Mouse (Mus musculus): ENCODE results near the gene Adarb1.
A peak's percentile ranks its signal among the peaks of the same experiment; 100 is the strongest.

Adarb1 gene

DNA sequence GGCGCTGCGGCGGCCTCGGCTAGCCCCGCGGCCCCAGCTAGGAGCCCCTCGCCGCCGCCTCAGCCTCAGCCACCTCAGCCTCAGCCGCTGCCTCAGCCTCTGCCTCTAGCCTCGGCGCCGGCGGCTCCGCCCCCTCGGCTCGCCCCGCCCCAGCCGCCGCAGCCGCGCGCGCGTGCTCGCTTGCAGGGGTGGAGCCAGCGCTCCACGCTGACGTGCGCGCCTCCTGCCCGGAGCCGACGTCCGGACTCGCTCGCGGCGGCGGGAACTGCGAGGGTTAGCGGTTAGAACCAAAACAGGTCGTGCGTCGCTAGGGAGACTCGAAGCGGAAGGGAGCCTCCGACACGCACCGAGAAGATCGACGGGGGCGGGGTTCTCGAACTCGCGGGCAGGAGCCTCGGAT lies at the start of gene Adarb1:
Adarb1 (minus strand) TSS at position 133 of the 400 bp plus-strand sequence.
- DNase-seq (ENCODE audit: low read depth): no peak

DNA sequence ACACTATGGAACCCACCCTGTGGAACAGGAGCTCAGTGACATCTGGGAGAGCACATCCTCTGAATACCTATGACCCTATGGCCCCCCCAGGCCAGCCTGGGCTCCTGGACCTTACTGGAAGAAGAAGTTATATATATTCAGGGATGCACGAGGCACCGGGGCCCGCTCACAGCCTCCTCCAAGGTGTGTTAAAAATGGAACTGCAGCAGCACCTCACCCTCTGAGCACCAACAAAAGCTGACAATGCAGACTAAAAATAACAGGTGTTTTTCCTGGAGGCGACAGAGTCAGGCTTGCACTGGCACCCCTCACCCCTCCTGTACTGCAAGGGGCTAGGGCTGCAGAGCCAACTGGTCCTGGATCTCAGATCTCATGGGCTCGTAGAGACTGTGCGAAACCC lies 49.3 kb upstream of the Adarb1 start:
- DNase-seq (ENCODE audit: low read depth): no peak

DNA sequence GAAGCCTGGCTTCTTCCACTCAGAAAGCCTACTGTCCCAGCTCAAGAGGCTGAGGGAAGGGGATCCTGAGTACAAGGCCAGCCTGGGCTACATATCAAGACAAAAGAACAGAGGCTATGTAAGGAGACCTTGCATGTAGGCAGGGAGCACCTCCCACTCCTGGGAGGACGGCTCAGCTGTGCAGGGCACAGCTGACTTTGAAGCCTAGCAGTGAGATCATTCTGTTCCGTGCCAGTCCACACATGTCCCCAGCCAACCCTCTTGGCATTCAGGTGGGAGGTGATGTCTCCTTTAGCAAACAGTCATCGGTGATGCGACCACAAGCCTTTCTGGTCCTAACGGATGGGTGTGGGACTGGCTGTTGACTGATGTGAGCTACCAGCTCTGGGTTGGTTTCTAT lies 47.8 kb upstream of the Adarb1 start:
- DNase-seq (ENCODE audit: low read depth): no peak

DNA sequence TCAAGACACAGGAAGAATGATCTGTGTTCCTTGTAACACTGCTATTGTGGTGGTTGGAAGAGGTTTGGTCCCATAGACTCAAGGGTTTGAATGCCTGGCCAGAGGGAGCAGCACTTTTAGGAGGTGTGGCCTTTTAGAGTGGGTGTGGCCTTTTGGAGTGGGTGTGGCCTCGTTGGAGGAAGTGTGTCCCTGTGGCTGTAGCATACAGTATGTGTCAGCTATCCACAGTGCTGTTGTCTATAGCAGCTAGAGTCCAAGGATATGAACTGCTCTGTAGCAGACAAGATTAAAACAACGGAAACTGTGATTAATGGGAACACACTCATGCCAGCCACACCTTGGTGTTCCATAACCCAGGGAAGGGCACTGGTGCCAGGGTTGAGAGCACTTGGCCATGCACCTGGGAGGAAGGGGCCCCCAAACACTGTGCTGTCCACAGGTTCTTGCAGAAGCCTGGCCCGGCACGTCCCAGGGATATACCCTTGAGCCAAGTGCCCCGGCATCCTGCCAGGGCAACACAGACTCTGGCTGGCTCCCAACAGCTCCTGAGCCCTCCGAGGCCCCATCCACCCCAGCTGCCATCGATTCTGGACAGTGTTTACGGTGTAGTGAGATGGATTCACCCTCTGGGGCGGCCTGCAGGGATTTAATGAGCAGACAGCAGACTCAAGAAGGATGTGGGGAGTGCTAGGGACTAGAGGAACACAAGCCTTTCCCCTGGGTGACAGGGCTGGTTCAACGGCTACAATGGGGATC lies 46.3 kb upstream of the Adarb1 start:
- peak; percentile 14 for DNase-seq (ENCODE audit: low read depth)

DNA sequence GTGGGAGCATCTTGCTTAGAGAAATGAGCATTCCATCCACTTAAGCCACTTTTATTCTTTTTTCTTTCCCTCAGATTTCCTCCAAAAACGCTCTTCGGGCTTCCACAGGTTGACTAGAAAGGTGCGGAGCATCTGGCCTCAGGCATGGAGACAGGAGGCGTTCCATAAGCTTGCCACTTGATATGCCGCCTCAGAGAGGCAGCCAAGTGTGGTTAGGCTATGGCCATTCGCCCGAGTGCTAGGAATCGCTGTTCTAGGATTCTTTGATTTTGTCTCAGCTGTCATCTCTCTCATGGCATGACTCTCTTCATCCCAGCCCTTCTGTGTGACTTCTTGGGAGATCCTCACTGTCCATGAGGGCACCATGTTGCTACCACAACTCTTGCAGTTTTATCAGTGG lies 43.1 kb upstream of the Adarb1 start:
- DNase-seq (ENCODE audit: low read depth): no peak

DNA sequence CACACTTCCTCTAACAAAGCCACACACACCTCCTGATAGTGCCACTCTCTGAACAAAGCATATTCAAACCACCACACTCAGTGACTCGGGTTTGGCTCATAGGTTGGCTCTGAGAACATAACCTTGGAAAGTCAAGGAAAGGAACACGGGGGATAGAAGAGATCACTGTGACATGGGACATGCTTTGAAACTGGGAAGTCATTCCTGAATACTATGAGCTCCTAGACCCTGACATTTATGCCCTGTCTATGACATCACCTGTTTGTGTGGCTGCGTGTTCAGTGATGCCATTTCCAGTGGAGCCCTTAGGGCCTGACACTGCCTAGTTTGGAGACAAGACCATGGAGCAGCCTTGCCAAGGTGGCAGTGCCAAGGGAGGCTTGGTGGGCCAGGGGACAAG lies 39.6 kb upstream of the Adarb1 start:
- no peak for DNase-seq (ENCODE audit: low read depth)

DNA sequence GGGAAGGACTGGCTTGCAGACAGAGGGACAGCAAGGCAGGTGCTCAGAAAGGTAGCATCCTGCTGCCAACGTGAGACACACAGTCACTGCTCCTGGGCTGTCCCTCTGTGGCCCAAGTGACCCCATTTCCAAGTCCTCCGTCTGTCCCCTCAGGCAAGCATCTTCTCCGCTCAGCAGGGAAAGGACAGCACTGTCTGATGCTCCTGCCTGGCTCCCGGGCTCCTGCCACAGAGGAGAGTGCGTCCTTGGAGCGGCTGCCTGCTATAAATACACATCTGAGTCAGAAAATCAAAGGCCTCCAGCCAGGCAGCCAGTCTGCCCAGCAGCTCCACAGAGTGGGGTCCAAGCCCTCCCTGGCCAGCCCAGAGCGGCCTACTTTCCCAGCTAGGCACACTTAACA lies 38.4 kb upstream of the Adarb1 start:
- no peak for DNase-seq (ENCODE audit: low read depth)

DNA sequence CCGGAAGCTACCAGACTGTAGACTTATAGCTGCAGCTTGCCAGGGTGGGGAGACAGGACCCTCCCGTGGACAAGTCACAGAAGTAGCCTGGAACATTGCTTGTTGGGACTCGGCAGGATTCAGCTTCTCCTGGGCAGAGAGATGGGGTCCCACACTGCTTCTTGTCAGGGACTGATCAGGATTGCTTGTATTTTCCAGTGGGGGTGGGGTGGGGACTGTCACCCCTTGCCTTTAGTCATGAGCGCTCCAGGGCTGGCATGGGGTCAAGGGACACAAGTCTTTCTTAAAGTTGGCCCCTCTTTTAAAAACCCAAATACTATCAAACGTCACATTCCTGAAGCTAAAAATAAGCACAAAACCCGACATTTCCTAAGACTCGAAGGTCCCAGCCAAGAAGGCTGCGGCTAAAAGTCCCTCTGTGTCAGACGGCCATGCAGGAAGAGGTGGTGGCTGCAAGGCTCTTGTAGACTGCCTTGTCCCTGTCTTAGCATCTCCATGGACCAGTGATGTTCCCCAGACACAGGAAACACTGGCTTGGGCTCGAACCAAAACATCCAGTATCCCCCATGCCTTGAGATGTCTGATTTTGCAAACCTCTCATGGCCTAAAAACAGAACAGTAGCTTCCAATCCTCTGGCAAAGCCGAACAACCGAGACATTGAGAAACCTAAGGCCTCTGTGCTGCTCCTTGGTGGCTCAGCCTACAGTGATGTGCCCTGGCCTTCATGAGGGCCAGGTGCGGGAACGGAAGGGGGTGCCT lies 37.4 kb upstream of the Adarb1 start:
- DNase-seq (ENCODE audit: low read depth): no peak

DNA sequence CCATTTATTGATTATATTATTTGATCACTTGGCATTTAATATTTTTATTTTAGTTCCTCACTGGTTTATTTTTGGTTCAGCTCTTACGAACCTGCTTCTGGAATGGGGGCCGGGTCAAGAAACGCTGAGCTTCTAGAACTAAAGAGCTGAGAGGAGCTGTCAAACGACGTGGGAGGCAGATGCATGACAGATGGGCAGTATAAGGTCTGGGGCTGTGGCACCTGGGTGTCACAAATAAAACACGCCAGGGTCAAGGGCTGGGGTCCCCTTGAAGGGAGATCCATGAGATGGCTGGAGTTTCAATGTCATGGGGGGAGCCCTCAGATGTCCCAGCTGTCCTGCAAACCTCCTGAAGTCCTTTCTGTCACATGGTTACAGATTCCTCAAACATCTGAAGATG lies 36.7 kb upstream of the Adarb1 start:
- DNase-seq (ENCODE audit: low read depth): no peak

DNA sequence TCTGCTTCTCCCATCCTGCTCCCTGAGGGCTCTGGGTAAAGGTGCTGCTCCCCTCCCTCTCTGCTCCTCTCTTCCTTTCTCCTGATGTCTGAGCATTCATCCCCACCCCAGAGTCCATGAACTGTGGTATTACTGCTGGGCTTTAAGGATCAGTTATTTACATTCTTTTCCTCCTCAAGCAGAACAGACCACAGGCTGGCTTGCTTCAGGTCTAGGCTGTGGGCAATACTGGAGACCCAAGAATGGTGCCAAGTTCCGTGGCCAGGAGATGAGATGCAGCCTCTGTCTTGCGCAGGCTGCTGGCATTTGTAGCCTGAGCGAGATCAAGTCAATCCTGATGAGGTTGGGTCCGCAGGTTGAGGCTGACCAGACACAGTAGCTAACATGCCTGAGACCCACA lies 33.8 kb upstream of the Adarb1 start:
- DNase-seq (ENCODE audit: low read depth): no peak

DNA sequence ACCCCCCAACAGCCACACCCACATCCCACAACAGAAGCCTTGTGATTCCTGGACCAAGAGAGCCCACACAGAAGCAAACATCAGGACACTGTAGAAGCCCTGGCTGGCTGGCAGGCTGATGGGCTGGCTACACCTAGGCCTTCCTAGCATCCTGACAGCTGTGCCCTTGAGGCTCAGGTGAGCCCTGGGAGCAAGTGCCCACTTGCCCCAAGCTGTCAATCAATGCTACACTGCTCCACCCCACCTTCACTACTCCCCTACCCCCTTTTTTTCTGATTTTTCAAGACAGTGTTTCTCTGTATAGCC lies 32.0 kb upstream of the Adarb1 start:
- DNase-seq (ENCODE audit: low read depth): no peak

DNA sequence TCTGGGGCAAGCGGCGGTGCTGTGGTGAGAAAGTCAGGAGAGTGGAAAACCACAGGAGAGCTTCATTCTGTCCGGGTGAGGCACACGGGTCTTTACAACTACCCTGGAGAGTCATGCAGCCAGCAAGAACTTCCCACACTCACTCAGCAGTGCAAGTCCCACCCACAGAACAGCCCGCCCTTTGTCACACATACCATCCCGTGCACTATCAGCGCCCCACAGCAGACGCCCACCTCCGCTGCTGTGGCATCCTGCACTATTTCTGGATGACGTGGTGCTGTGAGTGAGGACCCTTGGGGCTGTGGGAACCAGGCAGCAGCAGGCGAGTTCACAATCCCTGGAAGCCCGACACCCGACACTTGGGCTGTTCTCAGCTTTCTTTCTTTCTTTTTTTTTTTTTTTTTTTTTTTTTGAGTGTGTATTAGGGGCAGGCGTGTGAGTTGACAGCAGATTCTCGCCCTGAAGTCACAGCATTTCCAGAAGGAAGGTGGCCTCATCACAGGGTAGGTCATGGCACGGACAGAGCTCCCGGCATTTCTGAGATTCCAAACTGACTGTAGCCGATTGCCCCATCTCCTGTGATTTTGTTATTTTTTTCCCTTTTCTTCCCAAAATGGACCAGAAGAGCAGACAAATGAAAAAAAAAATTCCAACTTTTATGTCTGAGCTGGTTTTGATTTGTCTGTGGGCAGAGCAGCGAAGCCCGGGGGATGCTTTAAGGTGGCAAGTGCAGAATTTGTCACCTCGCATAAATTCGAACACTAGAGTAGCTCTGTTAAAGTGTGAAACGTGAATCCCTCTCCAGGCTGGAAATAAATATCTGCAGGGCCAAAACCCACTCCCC lies 31.5 kb upstream of the Adarb1 start:
- no peak for DNase-seq (ENCODE audit: low read depth)

DNA sequence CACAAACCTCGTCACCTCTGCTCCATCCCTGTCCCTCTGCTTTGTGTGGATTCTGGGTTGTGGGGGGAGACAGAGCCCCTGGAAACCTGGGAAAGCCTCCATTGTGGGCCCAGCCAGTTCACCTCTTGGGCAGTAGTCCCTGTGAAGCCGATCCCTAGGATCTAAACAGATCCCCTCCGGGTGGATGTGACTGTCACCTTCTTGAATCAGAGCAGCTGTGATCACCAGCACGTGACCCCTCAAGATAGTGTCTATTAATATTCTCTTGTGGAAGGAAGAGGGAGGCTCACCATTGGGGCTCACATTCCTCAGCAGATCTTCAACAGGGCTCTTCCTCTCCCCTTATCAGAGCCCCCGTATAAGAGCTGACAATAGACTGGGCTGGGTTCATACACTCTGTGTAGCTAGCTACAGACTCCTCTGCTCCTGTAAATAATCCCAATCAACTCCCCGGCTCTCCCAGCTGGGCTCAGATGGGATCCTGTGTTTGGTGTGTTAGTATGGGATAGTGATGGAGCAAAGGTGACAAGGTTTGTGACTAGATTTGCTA lies 30.7 kb upstream of the Adarb1 start:
- DNase-seq (ENCODE audit: low read depth): no peak

DNA sequence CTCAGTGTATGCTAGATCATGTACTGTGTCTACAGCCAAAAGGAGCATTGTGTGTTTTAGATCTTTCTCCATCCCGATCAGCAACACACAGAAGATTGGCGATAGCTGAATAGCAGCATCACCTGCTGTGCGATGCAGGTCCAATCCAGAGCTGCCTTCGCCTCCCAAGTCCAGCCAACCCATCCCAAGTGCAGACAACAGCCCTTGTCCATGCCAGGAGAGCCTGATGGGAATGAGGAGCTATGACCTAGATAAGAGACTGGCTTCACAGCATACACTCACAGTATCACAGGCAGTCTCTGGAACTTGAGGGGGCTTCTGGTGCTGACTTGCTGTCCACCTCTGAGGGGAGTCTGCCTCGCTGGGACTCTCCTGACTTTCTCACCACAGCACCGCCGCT lies 30.1 kb upstream of the Adarb1 start:
- no peak for DNase-seq (ENCODE audit: low read depth)

DNA sequence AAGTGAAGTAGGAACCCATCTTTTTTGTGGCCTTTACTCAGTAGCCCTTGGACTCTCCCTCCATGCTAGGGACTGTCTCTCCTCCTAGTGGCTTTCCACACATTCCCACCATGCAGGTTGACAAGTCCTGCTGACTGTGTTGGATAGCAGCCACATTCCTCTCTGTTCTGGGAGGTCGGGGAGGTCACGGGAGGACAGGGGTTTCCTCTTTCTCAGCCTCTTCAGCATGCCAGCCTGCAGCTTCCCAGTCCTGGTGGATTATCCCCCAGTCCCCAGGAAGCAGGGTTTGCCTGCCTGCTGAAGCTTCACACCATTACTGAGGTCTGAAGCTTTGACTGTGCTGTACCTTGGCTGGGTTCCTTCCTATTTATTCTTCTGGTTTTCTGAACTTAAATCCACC lies 29.7 kb upstream of the Adarb1 start:
- DNase-seq (ENCODE audit: low read depth): no peak

DNA sequence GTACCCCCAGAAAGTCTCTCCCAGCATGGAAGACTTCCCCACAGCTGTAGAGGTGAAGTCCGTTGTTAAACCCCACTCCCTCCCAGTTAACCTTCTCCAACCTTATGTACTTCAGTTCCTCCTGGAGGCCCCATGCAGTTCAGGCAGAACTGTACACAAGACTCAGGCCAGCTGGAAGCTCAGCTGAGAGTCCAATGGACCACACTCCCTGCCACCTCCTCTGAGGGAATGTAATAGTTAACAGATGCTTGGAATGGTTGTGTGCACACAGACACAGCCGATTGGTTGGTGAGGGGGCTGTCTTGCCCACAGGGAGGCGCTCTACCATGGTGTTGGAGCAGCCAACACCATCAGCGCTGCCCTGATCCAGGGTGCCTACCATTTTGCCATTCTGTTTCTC lies 24.2 kb upstream of the Adarb1 start:
- no peak for DNase-seq (ENCODE audit: low read depth)

DNA sequence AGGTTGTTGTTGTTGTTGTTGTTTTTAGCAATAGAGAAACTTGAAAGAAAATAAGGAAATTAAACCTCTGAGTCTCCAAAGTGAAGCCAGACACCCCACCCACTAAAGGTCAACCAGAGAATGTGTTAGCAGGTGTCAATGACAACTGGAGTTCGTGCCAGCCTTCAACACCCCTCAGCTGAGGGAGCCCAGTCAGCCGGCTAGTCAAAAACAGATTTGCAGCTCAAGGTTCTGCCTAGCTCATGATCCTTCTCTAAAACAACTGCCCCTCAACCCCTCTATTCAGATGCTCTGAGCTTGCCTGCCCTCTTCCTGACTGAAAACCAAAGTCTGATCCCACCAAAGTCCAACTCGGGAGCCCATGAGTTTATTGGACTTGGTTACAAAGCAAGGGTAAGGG lies 23.7 kb upstream of the Adarb1 start:
- DNase-seq (ENCODE audit: low read depth): no peak

DNA sequence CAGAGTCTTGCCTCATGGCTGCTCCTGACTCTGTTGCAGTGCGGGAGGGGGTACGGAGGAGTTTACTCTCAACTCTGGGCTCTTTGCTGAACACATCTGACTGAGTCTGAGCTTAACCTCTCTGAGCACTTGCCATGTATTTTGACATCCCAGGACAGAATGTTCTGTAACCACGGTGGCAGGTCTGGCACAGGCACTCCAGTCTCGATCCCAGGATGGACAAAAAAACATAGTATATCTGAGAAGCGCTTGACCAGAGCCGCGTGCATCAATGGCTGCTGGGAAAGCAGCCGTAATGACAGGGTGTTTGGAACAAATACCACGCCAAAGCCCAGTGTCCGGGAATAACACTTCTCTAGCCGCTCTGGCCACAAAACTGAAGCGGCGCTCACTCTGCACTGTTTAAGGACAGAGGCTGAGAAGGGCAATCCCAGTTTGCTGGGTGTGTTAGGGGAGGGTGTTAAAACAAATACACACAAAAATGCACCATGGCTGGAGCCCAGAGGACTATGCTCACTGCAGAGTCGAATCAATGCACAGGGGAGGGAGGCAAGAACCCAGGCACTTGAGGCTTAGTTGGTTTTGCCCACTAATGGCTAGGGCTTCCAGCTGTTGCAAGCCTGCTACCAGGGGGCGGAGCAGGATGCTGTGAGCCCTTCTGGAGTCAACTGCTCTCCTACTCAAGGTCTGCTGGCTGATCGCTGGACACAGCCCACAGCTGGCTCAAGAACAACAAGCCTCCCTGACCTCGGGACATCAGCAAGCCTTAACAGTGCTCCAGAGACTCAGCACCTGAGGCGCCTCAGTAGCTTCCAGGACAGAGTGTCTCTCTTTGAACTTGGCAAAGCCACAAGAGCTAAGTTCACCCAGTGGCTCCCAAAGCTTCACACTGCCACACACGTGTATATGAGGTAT lies 23.0 kb upstream of the Adarb1 start:
- DNase-seq (ENCODE audit: low read depth): no peak

DNA sequence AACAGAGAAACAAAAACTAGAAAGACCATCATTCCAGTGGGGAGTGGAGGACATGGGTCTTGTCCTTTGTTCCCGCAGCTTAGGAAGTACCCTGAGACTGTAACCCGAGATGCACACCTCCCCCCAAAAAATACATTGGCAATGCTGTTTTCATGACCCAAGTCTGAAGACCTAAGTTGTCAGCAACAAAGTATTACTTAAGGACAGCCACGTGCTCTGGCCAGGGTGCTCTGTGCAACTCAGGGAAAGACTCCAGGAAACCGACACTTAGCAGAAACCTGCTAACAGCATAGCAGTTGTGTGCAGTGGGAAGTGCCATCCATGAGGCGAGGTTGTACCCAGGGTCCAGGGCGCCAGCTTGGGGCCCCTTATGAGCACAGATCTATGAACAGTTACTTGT lies 22.2 kb upstream of the Adarb1 start:
- DNase-seq (ENCODE audit: low read depth): no peak

DNA sequence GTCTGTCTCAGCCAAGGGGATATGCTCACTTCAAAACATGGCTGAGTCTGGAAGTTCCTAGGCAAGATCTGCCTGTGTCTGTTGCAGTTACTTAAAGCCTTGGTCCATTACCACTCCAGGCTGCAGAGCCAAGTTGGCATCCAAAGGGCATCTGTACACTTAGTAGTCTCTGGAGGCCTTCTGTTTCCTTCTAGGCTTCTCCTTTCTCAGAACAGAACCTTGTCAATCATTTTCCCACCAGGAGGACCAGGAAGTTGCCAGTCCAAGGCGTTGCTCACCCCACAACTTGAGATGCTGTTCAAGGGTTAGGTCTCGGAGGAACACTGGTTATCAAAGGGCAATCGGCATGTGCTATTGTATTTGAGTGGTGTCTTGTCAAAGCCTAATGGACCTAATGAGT lies 21.0 kb upstream of the Adarb1 start:
- no peak for DNase-seq (ENCODE audit: low read depth)

DNA sequence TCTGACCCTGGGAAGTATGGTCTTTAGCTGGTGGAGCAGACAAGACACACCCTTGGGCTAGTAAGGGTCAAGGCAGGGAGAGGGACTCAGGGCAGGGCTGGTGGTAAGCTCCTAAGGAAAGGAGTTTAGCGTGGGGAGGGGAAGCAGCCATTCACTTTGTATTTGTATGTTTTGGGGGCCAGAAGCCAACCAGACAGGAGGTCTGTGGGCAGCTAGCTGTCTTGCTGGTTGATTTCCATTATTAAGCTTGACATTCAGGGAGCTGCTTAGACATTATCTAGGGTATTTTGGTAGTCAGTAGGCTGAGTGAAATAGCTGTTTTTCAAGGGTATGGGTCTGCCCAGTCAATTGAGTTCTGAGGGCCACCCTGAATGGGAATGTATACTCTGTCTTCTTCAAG lies 20.0 kb upstream of the Adarb1 start:
- no peak for DNase-seq (ENCODE audit: low read depth)

DNA sequence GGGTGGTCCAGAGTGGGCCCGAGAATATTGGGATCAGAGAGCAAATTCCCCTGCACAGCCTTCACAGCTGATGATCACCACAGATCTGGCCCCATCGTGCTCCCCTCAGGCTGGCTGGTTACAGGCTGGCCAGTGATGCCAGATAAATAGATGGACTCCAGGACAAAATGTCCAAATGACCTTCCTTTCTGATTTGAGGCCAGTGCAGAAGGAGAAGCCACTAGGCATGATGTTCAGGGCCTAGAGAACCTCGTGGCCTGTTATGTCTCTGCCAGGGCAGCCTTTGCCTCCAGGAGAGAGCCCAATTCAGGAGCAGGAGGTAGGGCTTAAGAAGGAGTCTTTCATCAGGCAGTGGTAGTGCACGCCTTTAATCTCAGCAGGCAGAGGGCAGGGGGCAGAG lies 17.3 kb upstream of the Adarb1 start:
- no peak for DNase-seq (ENCODE audit: low read depth)

Data from 416B (cell line).